Mouse (Mus musculus): Measurements from ENCODE around the gene Rasgrp3.

Rasgrp3 gene

DNA sequence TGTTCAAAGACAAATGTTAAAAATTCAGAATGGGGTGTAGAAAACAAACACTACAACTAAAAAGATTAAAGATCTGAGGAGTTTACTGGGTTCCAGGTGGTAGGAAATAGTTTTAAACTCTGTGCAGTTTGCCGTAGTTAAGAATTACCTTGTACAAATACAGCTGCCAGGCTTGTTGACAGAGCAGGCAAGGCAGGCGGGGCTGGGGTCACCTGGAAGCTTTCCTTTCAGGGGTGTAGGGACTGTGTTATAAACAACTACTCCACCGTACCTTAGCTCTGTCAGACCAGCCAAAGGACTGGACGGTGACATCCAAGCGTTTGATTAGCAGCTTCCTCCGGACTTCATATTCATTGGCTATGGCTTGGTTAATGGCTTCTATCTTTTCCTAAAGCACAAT lies 103.4 kb downstream of the Rasgrp3 start:
- no peak for DNase-seq (ENCODE audit: low spot score in 2 of 2)

DNA sequence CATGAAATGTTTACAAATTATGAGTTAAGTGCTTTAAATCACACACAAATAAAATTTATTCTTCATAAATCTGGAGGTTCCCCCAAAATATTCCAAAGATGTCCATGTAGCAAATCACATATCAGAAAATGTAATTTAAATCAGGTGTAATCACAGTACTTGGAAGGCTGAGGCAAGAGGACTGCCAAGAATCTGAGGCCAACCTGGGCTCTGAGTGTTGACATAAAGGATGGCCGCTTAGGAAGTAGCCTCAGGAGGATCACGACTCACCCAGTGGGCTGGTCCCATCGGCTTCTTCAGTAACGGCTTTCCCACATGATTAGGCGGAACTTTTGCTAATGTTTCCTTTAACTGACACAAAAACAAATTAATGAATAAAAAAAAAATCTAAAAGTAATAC lies 104.1 kb downstream of the Rasgrp3 start:
- peak in 1 of 2 experiments; percentile 39 for DNase-seq (ENCODE audit: low spot score in 2 of 2)

DNA sequence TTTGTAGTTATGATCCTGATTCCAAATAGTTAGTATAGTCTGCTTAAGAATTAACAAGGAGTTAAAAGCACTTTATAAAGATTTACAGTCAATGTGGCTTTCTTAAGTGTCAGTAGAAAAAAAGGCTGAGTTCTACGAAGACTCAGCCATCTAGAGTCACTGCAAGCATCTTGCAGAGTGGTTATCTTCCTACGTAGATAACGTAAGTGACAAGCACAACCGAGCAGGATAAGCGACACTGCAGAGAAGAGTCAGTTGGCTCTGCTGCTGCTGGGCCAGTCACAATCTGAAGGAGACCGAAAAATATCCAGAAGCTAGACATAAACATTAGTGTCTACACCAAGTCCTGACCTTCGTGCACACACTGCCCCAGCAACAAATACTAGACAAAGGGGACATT lies 107.7 kb downstream of the Rasgrp3 start:
- DNase-seq (ENCODE audit: low spot score in 2 of 2): no peak

DNA sequence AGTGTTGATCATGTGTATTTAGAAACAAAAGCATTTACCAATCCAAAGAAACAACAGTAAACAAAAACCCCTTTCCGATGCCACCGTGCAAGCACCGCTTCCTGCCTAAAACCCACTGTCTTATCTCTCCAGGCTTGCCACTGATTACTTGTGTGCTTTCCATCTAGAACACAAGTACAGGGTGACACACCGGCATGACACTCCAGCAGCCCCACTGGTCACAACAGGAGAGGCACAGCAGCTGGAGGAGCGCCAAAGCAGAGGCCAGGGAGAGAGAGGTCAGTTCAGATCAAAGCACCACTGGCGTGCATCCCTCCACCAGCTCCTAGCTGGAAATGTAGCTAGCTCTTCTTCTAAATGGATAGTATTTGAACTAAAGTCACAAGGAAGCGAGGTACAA lies 108.6 kb downstream of the Rasgrp3 start:
- DNase-seq (ENCODE audit: low spot score in 2 of 2): no peak

DNA sequence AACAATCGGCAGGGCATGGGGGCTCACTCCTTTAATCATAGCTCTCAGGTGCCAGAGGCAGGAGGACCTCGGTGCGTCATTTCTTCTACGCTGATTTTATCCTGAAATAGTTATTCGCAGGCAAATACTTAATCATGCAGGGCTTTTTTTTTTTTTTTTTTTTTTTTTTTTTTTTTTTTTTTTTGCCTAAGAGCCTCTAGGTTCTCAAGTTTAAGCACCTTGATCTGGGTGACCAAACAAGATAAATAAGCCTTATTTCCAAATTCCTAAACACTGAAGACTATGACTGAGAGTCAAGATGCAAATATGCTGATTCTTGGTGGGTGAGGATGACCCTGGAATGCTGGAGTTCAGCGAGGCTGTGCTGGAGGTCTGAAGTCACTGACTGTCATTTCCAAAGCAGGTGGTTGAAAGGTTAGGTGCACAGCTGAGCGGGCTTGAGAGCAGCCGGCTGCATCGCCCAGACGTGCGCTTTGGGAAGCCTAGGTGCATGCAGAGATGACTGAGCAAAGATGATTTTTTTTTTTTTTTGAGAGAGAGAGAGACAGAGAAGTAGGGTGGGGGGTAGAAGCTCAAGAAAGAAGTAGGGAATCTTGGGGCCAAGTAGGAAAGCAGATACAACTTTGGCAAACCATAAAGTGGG lies 115.2 kb downstream of the Rasgrp3 start:
- DNase-seq (ENCODE audit: low spot score in 2 of 2): no peak

DNA sequence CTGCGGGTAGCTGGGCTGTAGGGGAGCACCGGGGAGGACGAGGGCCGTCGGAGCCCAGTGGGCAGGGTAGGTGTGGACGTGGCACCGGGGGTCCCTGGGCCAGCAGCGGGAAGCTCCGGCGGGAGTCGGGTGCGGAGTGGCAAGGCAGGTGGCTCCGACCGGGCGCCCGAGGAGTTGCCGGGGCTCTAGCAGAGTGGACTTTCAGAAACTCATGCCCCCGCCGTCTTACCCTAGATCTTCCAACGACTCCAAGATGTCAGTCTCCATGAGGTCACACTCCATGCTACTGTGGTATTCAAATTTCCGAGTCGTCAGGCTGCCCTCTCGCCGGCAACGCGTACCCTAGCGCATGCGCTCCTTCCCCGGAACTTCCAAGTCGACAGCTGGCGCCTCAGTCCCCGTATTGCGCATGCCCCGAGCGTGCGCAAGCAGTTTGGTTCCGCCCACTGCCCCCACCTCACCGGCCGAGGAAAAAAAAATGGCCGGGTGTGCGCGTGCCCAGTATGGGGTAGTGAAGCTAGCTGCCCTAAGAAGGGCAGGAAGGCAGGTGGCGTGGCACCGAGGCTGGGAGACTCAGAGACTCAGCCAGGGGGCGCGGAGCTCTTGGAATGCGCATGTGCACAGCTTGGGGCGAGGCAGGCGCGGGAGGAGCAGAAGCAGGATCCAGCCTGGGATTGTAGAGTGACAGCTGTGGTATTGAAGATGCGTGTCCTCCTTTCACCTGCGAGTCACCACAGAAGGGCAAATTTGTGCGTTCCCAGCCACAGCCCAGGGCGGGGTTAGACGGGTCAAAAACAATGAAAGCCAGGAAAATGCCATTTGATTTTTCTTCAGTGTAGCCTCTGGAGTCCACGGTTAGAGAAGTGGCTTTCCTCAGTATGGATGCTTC lies 116.1 kb downstream of the Rasgrp3 start, which contains the start of gene Fam98a:
Gene Fam98a, minus strand, starts transcription at position 435 of the 889 bp plus-strand sequence.
- DNase-seq (ENCODE audit: low spot score in 2 of 2): peak; percentile 98

DNA sequence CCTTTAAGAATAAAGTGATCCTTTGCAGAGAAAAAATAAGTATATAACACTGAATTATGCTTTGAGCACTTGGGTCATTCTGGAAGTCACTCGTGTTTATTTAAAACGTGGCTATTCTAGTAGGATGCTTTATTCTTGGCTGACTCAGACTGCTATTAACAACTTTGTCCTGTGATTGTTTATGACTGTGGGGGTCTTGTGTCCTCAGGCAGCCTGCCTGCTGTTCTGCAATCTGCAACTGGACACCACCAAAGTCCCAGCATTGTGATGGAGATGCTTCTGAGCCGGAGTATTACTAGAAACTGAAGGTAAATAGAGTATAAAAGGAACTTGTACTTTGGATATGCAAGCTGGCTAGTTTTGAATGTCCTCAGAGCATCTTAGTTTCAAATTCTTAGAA lies 121.3 kb downstream of the Rasgrp3 start:
- no peak for DNase-seq (ENCODE audit: low spot score in 2 of 2)

DNA sequence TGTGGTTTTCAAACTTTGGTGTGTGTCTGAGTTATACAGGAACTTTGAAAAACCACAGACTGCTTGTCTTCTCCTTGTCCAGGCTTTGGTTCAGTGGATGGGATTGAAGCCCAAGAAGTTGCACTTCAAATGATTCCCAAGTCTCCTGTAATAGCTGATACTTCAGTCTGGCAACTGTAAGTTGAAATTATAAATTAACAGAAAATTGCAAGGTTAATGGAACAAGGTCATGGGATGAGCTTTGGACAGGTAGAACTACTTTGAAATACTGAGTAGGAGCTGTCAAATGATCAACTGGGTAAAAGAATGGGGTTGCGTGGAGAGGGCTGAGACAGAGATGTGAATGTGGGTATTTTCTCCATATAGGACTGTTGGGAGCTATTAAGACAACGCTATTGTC lies 122.3 kb downstream of the Rasgrp3 start:
- DNase-seq (ENCODE audit: low spot score in 2 of 2): no peak

DNA sequence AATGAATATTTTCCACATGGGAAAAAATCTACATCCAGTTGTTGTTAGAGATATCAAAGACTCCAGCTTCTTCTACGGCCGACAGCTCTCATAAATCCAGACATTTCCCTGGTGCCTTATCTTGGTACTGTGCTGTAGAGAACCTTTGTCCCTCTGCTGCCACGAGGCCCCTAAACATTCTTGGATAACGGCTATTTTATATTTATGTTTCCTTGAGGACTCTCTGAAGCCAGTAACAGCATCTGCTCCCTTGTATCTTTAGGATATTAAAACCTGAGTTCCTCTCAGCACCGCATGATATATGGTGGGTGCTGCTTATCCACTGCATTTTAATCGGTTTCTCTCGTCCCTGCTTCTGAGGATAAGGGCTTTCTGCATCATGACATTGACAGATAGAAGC lies 139.9 kb downstream of the Rasgrp3 start:
- DNase-seq (ENCODE audit: low spot score in 2 of 2): no peak

All from urinary bladder, postnatal 4 days (tissue).